Mouse (Mus musculus): Measurements from ENCODE around the gene Gm11634. TPM values are rescaled to one million over a fixed set of nuclear protein-coding genes. Genes with fewer than 3 reads are reported as not detected.

Gm11634 gene
- polyA plus RNA-seq, 1 experiment, result 0.16 TPM

DNA sequence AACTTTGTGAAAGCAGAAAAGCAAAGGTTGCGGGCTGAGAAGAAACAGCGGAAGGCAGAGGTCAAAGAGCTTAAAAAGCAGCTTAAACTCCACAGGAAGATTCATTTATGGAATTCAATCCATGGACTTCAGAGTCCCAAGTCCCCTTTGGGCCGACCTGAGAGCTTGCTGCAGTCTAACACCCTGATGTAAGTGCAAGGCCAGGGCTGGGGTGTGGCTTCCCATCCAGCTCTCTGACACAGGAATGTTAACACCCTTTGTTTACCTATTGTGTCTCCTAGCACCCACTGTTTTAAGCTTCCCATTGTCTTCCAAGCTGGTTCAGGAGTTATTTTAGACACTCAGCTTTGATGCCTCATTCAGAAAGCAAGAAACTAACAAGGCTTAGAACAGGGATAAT, 30.6 kb downstream of the Gm11634 start:
- DNase-seq (ENCODE audit: low read depth), result no peak

DNA sequence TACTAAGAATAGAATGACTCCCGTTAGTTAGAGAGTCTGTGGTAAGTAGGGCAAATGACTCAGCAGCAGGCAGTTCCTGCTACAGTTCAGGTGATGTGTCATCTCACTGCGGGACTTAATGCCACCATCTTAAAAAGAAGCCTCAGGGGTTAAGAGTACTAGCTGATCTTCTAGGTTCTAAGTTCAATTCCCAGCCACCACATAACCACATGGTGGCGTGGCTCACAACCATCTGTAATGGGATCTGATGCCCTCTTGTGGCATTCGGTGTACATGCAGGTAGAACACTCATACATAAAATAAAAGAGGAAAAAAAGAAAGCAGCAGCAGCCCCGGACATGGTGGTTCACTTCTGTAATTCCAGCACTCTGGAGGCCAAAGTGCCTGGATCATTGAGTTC, 36.7 kb downstream of the Gm11634 start:
- DNase-seq (ENCODE audit: low read depth), result no peak

DNA sequence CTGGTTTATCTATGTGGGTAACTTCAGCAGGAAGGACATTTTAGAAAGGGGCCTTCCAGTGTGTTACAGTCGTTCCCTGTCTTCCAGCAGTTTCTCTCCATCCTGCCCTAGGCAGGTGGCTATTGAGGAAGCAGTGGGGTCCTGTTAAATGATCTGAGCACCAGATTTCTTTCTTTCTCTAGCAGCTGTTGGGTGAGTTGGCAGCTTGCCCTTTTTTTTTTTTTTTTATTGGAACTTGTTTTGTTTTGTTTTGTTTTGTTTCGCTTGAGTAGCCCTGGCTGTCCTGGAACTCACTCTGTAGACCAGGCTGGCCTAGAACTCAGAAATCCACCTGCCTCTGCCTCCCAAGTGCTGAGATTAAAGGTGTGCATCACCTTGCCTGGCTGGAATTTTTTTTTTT, 42.1 kb downstream of the Gm11634 start:
- DNase-seq (ENCODE audit: low read depth), result no peak

DNA sequence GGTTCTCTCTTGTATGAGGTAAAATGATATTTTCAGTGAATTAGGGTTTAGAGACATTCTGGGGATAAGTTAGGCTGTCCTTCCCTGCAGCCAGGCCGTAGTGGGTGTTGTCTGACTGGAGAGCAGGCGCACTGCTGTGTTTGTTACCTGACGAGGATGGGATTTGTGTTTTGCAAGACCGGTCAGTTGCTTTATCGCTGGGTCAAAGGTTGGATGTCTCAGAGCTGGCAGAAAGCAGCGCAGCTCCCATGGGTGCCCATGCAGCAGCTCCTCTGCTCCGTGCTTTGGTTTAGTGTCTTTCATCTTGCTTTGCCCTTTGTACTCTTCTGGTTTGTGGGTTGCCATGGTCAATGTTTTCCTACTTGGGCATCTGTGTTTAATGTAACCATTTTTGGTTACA, 42.5 kb downstream of the Gm11634 start:
- DNase-seq (ENCODE audit: low read depth), result no peak

GRCm38 (mm10) chr11:101553354-101553930, 45.6 kb downstream of the Gm11634 start:
- DNase-seq (ENCODE audit: low read depth), result no peak

GRCm38 (mm10) chr11:101552476-101553300, 46.4 kb downstream of the Gm11634 start:
- DNase-seq (ENCODE audit: low read depth), result peak; percentile 99

- DNase-seq (ENCODE audit: low read depth), result peak; percentile 99
These were observed 47.1 kb downstream of the Gm11634 start, which contains the start of the genes Brca1 and Nbr1 for GRCm38 (mm10) chr11:101551751-101552475. Gene Brca1 (minus strand): TSS chr11:101551955. Gene Nbr1 (plus strand): TSS chr11:101552149.

GRCm38 (mm10) chr11:101548526-101548925, 50.5 kb downstream of the Gm11634 start:
- no peak for DNase-seq (ENCODE audit: low read depth)

GRCm38 (mm10) chr11:101544132-101544531, 54.9 kb downstream of the Gm11634 start:
- DNase-seq (ENCODE audit: low read depth), result no peak

Other genes starting within 250 kb of the Gm11634 start
- gene G6pc, start 231.7 kb downstream of the Gm11634 start, polyA plus RNA-seq (2012; rRNA removed), result 0.32 and 0.80 TPM in 2 replicates
- gene Aarsd1, start 181.6 kb downstream of the Gm11634 start, polyA plus RNA-seq (2012; rRNA removed), result 30.4 and 33.7 TPM in 2 replicates
- 0.19 and 0.34 TPM in 2 replicates for gene Gm27029, start 174.5 kb downstream of the Gm11634 start, polyA plus RNA-seq (2012; rRNA removed)
- gene Rundc1, start 174.2 kb downstream of the Gm11634 start, polyA plus RNA-seq (2012; rRNA removed), result 25.6 and 26.5 TPM in 2 replicates
- 12.3 and 15.3 TPM in 2 replicates for gene Ptges3l, start 173.9 kb downstream of the Gm11634 start, polyA plus RNA-seq (2012; rRNA removed)
- 406 and 583 TPM in 2 replicates for gene Rpl27, start 157.0 kb downstream of the Gm11634 start, polyA plus RNA-seq (2012; rRNA removed)
- 45.9 and 61.9 TPM in 2 replicates for gene Ifi35, start 150.8 kb downstream of the Gm11634 start, polyA plus RNA-seq (2012; rRNA removed)
- 16.3 and 21.6 TPM in 2 replicates for gene Rnd2, start 134.3 kb downstream of the Gm11634 start, polyA plus RNA-seq (2012; rRNA removed)
- 140 and 168 TPM in 2 replicates for gene Vat1, start 133.0 kb downstream of the Gm11634 start, polyA plus RNA-seq (2012; rRNA removed)
- gene Brca1, start 47.3 kb downstream of the Gm11634 start, polyA plus RNA-seq (2012; rRNA removed), result 0.39 and 0.46 TPM in 2 replicates
- gene Nbr1, start 47.1 kb downstream of the Gm11634 start, polyA plus RNA-seq (2012; rRNA removed), result 96.8 and 109 TPM in 2 replicates
- 37.0 and 71.6 TPM in 2 replicates for gene Tmem106a, start 17.0 kb downstream of the Gm11634 start, polyA plus RNA-seq (2012; rRNA removed)
- 23.7 and 25.3 TPM in 2 replicates for gene Rdm1, start 27.9 kb upstream of the Gm11634 start, polyA plus RNA-seq (2012; rRNA removed)
- 18.8 and 26.6 TPM in 2 replicates for gene Arl4d, start 66.3 kb upstream of the Gm11634 start, polyA plus RNA-seq (2012; rRNA removed)
- 12.6 and 14.0 TPM in 2 replicates for gene Dhx8, start 133.7 kb upstream of the Gm11634 start, polyA plus RNA-seq (2012; rRNA removed)
- 52.1 and 59.9 TPM in 2 replicates for gene Etv4, start 186.1 kb upstream of the Gm11634 start, polyA plus RNA-seq (2012; rRNA removed)